Mouse (Mus musculus) kidney, embryonic 15.5 days (tissue): Measurements from ENCODE around the gene Lin7a. TPM values are rescaled to one million over a fixed set of nuclear protein-coding genes. Genes with fewer than 3 reads are reported as not detected.

Source experiments
- ATAC-seq: fragments of 200-750 bp; cut with Nextera tagmentation; replicated peaks from 2 replicates; pipeline ENCODE4 v1.8.0; 2017; ENCODE audit warnings: moderate TSS enrichment; ENCODE audit not compliant: low FRiP score
- H3K27ac ChIP-seq: fragments of 300-500 bp; sonication (generic); 2 replicates; pipeline ENCODE4 v1.5.1; 2015; ENCODE audit warnings: mild to moderate bottlenecking, inconsistent platforms
- H3K27me3 ChIP-seq: fragments of 300-500 bp; sonication (generic); 2 replicates; pipeline ENCODE4 v1.6.1; 2015; ENCODE audit warnings: inconsistent platforms
- H3K36me3 ChIP-seq: fragments of 300-500 bp; sonication (generic); 2 replicates; pipeline ENCODE4 v1.6.1; 2015; ENCODE audit warnings: inconsistent platforms
- H3K4me1 ChIP-seq: fragments of 300-500 bp; sonication (generic); 2 replicates; pipeline ENCODE4 v1.6.1; 2015; ENCODE audit warnings: inconsistent platforms
- H3K4me2 ChIP-seq: fragments of 300-500 bp; sonication (generic); 2 replicates; pipeline ENCODE4 v1.6.1; 2015; ENCODE audit warnings: moderate library complexity, mild to moderate bottlenecking, inconsistent platforms
- H3K4me3 ChIP-seq: fragments of 300-500 bp; sonication (generic); replicated peaks from 2 replicates; pipeline ENCODE4 v1.5.1; 2015; ENCODE audit warnings: mild to moderate bottlenecking, inconsistent platforms
- H3K9ac ChIP-seq: fragments of 300-500 bp; sonication (generic); 2 replicates; pipeline ENCODE4 v1.6.1; 2015; ENCODE audit warnings: mild to moderate bottlenecking, inconsistent platforms
- H3K9me3 ChIP-seq: fragments of 300-500 bp; sonication (generic); replicated peaks from 2 replicates; pipeline ENCODE4 v1.6.1; 2016; ENCODE audit warnings: inconsistent platforms
- WGBS: fragments of 180-500 bp; shearing (Covaris S2); methylation state at CpG from one replicate; pipeline ENCODE4 v1.1.7; 2015; ENCODE audit warnings: mixed read lengths; 5-methylcytosine and 5-hydroxymethylcytosine counted together
- polyA plus RNA-seq: library from polyadenylated mRNA; unstranded; fragments of >200 nt; fragmentation: Nextera tagmentation; extraction: Ambion mirVana; gene quantifications from 2 replicates; pipeline ENCODE4 v1.2.1, GENCODE M21; 2015

Lin7a gene
- polyA plus RNA-seq, 1 experiment from 2014 or later: 2.0 TPM

DNA sequence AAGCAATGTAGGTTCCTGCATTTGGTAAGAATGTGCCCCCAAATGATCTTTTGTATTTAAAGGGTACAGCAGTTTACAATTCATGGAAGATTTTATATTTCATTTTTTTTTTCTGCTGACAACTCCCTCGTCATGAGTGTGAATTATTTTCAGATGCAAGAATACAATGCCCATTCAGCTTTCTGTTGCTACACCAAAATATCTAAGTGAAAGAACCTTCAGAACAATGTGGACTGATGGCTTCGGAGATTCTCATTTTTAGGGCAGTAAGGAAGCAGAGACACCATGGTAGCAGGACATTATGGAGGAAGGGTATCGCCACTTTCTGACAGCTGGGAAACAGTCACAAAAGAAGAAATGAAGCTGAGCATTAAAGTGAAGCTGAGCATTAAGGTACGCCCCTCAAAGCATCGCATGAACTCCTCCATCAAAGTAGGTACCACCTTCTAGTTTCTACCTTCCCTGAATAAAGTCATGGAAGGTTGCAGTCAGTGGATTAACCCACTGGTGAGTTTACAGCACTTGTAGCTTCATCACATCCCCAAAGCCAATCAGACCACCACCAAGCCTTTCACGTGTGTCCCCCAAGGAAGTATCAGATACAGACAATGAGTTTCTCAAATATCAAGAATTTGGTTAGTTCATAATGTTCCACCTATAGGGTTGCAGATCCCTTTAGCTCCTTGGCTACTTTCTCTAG, 16.0 kb upstream of the Lin7a start:
- H3K27ac ChIP-seq: no peak overlapping the region
- H3K4me2 ChIP-seq: no peak overlapping the region
- no peaks in the 10 kb centered on the region for H3K9me3 ChIP-seq
- no peaks in the 10 kb centered on the region for H3K4me1 ChIP-seq
- no peak overlapping the region for H3K9ac ChIP-seq
- H3K4me3 ChIP-seq: no peak overlapping the region
- no peaks in the 10 kb centered on the region for H3K27me3 ChIP-seq
- 90% methylated on average over 6 of the region's 6 CpGs for WGBS
- H3K36me3 ChIP-seq: no peaks in the 10 kb centered on the region
- no peak for ATAC-seq

DNA sequence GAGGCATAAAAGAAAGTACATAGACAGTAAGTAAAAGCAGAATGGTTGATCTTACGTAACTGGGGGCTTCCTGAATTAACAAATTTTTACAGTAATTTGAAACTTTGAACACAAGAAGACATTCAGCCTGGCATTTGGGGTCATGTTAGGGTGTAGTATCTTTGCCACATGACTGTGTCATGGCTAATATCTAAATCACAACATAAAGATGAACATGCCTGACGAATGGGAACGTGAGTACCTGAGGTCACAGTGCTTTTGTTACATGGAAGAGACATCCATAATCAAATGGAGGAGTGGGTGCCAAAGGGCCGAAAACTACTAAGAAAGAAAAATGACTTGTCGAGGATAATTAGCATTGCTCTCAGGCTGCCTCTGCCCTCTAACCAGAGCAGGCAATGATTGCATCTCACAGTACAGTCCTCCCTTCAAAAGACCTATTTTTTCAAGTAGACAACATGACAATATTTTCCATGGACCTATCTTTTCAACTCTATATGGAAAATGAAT, 15.0 kb upstream of the Lin7a start:
- no peaks in the 10 kb centered on the region for H3K9me3 ChIP-seq
- no peak for ATAC-seq
- WGBS: 51% methylated on average over 5 of the region's 5 CpGs

DNA sequence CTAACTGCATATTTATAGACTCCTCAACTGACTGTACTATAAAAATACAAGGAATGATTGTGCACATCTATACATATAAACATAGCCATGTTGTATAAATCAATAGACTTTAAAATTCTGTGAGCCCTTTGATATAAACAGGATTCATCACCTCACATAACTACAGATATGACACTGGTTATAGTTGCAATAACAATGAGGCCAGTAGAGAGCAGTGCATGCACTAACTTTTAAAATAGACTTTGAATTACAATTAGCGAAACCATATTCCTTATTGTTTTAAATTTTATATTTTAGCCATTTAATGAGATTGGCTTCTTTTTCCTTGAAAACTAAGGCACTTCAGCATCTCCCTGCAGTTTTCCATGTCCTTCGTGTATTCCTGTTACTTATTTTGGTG, 11.1 kb upstream of the Lin7a start:
- ATAC-seq: no peak
- Histone ChIP-seq H3K9ac (no peak overlapping the region), H3K36me3 (no peaks in the 10 kb centered on the region), H3K4me2 (no peak overlapping the region), H3K9me3 (no peaks in the 10 kb centered on the region), H3K4me1 (no peaks in the 10 kb centered on the region), H3K27me3 (no peaks in the 10 kb centered on the region), H3K27ac (no peak overlapping the region), H3K4me3 (no peak overlapping the region)
- 93% methylated on average over 2 of the region's 2 CpGs for WGBS

More for the DNA sequence above, 15.0 kb upstream of the Lin7a start:
- no peaks in the 10 kb centered on the region for H3K36me3 ChIP-seq
- H3K27ac ChIP-seq: no peak overlapping the region
- H3K4me2 ChIP-seq: no peak overlapping the region
- H3K27me3 ChIP-seq: no peaks in the 10 kb centered on the region
- no peaks in the 10 kb centered on the region for H3K4me1 ChIP-seq
- H3K4me3 ChIP-seq: no peak overlapping the region
- H3K9ac ChIP-seq: no peak overlapping the region

DNA sequence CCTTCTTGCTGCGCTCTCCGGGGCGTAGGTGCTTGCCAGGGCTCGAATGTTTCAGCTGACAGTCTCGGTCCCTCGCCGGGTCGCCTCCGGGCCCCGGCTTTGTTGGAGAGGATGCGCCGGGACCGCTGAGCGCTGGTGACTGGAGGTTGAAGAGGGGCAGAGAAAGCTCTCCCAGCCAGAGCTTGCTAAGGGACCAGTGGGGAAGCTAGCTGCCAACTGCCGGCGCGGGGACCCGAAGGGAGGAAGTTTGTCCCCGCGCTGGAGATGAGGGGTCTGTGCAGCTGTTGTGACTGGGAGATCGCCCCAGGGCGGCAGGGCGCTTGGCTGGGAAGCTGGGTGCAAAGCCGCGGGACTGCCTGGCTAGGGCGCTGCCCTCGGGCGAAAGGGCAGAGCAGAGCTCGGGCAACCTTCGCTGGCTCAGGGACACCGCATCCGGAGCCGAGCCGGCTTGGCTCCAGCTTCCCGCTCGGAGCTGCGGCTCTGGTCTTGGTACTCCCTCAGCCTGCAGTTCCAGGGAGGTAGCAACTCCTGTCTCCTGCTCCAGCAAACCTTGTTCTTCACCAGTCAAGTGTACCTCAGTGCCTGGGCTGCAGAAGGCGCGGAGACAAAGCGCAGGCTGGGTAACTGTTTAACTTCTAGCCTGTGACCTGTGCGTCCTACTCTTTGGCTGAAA, 781 bp downstream of the Lin7a start:
- Histone ChIP-seq H3K27ac (peak overlapping the region; percentile 57), H3K4me2 (peak overlapping the region; percentile 99), H3K4me3 (peak overlapping the region; percentile 63), H3K9ac (peak overlapping the region; percentile 40), H3K9me3 (no peaks in the 10 kb centered on the region), H3K4me1 (peaks cover 14% of the 10 kb centered on the region; the same call in 1 of the 2 replicates), H3K36me3 (no peaks in the 10 kb centered on the region), H3K27me3 (peaks cover 32% of the 10 kb centered on the region)
- under 1% methylated on average over 40 of the region's 41 CpGs for WGBS
- ATAC-seq: peak; percentile 87

DNA sequence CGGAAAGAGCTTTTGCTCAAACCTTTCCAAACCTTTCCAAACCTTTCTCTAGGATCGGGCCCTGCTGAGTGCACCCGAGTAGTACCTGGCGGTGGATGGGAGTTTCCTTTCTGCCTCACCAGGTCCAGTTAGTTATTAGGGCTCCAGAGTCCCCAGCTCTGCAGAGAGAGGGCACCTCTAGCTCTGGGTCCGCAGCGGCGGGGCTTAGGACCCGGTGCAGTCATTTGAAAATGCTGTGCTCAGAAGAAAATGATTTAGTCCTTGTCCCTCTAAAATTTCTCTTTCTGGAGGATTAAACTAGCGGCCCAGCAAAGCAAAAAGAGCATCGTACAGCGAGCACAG, 1.3 kb downstream of the Lin7a start:
- H3K9ac ChIP-seq: peak overlapping the region; percentile 40
- peaks cover 32% of the 10 kb centered on the region for H3K27me3 ChIP-seq
- no peaks in the 10 kb centered on the region for H3K9me3 ChIP-seq
- WGBS: 6% methylated on average over 11 of the region's 11 CpGs
- ATAC-seq: peak; percentile 79
- H3K4me3 ChIP-seq: peak overlapping the region; percentile 63
- H3K4me1 ChIP-seq: peaks cover 14% of the 10 kb centered on the region; the same call in 1 of the 2 replicates
- no peaks in the 10 kb centered on the region for H3K36me3 ChIP-seq
- peak overlapping the region; percentile 99 for H3K4me2 ChIP-seq
- H3K27ac ChIP-seq: peak overlapping the region; percentile 57

DNA sequence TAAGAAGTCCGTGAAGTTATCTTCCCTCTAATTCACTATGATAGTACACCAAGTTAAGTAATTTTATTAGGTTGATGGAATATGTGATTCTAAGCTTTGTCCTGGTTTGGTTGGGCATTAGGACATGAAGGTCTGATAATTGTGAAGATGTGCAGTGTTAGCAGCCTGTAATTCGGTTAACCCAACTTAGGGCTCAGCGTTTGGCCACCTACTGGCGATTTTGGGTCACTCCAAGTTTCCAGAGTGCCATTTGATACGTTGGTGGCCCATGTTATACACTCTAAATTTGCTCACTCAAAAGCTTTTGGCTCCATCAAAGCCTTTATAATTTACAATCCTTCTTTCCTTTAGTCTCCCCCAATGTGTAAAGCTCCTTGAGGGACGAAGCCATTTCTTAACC, 2.4 kb downstream of the Lin7a start:
- WGBS: 53% methylated on average over 6 of the region's 6 CpGs
- peaks cover 32% of the 10 kb centered on the region for H3K27me3 ChIP-seq
- no peak for ATAC-seq

DNA sequence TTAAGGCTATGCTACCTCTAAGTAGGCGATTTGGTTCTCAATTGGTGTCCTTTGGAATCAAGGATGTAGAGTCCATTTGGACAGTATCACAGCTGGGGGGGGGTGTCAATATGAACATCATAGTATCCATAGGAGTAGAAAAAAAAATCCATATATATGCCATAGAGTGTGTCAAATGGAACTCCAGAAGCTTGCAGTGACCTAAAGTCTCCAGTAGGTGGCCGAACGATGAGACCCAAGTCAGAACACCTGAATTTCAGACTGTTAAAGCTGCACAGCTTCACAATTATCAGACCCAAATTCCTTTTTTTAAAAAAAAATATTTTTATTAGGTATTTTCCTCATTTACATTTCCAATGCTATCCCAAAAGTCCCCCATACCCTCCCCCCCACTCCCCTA, 3.3 kb downstream of the Lin7a start:
- H3K36me3 ChIP-seq: no peaks in the 10 kb centered on the region
- no peak overlapping the region for H3K9ac ChIP-seq
- no peak overlapping the region for H3K27ac ChIP-seq
- no peak for ATAC-seq
- H3K4me1 ChIP-seq: peaks cover 14% of the 10 kb centered on the region; the same call in 1 of the 2 replicates
- H3K27me3 ChIP-seq: peaks cover 32% of the 10 kb centered on the region
- H3K4me2 ChIP-seq: no peak overlapping the region
- no peak overlapping the region for H3K4me3 ChIP-seq
- H3K9me3 ChIP-seq: no peaks in the 10 kb centered on the region
- WGBS: 58% methylated on average over 3 of the region's 3 CpGs

More for the DNA sequence above, 2.4 kb downstream of the Lin7a start:
- Histone ChIP-seq H3K9me3 (no peaks in the 10 kb centered on the region), H3K4me1 (peaks cover 14% of the 10 kb centered on the region; the same call in 1 of the 2 replicates), H3K4me2 (no peak overlapping the region), H3K36me3 (no peaks in the 10 kb centered on the region), H3K27ac (no peak overlapping the region), H3K9ac (no peak overlapping the region), H3K4me3 (no peak overlapping the region)

DNA sequence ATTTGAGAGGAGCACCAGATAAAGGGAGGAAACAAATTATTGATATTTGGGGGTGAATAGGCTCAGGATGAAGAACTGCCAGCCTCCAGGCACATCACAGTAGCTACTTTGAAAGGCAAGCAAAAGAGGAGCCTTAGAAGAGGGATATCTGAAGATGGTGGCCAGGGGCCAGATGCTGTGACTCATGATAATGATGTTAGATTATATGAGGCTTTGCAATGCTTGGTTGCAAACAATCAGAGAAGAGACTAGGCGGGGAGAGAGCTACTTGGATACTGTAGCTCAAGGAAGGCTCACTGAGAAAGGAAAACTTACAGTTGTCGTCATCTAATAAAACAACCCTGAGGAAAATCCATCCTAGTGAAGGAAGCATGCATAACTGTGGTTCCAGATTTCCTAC, 5.2 kb downstream of the Lin7a start:
- Histone ChIP-seq H3K36me3 (no peaks in the 10 kb centered on the region), H3K4me3 (no peak overlapping the region), H3K27ac (no peak overlapping the region), H3K27me3 (peaks cover 22% of the 10 kb centered on the region), H3K4me2 (no peak overlapping the region), H3K9ac (no peak overlapping the region), H3K9me3 (no peaks in the 10 kb centered on the region), H3K4me1 (peaks cover 14% of the 10 kb centered on the region; the same call in 1 of the 2 replicates)
- 75% methylated on average over 2 of the region's 2 CpGs for WGBS
- ATAC-seq: no peak

DNA sequence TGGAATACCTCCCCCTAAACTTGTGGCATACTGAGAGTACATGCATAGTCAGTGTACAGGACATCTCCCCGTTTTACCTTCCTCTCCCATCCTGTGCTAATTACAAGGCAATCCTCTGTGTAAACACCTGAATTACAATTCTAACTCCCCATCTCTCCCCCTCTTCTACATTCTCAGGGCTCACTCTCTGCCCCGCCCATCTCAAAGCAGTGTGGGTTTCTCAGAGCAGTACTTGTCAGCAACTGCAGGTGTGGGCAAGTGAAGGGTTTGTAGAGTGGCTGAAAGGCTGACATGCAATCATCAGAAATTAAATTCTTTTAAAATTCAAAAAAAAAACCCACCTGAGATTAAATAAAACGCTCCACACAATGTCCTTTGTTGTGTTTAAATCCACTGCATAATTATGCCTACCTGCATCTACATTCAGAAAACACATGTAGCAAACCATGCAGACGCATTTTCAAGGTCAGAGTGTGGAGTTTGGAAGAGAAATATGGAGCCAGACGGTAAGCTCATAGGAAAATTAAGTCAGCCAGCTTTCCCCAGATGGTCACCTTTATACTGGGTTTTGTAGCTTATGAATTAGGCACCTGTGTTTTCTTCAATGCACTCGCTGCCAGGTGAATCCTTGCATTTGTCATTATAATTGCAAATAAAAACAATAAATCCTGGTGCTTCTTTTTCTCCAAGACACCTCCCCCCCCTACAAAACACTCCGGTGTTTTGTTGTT, 22.6 kb downstream of the Lin7a start:
- H3K27me3 ChIP-seq: no peaks in the 10 kb centered on the region
- WGBS: 71% methylated on average over 7 of the region's 7 CpGs
- H3K4me2 ChIP-seq: no peak overlapping the region
- no peaks in the 10 kb centered on the region for H3K9me3 ChIP-seq
- no peak overlapping the region for H3K4me3 ChIP-seq
- H3K36me3 ChIP-seq: no peaks in the 10 kb centered on the region
- H3K27ac ChIP-seq: no peak overlapping the region
- ATAC-seq: no peak
- H3K9ac ChIP-seq: no peak overlapping the region
- H3K4me1 ChIP-seq: no peaks in the 10 kb centered on the region

DNA sequence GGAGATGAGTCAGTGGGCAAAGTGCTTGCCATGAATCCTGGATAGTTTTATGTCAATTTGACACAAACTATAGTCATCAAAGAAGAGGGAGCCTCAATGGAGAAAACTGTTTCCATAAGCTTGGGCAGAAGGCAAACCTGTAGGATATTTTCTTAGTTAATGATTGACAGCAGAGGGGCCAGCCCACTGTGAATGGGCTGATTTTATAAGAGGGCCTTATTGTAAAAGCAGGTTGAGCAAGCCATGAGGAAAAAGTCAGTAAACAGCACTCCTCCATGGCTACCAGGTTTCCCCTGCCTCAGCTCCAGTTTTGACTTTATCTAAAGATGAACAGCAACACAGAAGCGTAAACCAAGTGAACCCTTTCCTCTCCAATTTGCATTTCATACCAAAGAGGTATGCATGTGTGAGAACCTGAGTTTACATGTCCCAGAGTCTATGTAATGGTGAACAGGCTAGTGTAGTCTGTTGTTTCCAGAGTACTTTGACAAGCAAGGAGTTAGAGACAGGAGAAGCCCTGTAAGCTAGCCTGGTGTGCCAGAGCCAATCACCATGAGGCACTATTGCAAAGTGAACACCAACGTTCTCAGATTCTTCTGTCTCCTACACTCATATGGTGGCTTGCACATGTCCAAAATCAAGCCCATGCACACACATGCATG, 29.2 kb downstream of the Lin7a start:
- no peaks in the 10 kb centered on the region for H3K27me3 ChIP-seq
- no peak overlapping the region for H3K4me3 ChIP-seq
- H3K36me3 ChIP-seq: no peaks in the 10 kb centered on the region
- ATAC-seq: peak; percentile 87
- WGBS: 67% methylated on average over 2 of the region's 2 CpGs
- H3K4me1 ChIP-seq: no peaks in the 10 kb centered on the region
- no peaks in the 10 kb centered on the region for H3K9me3 ChIP-seq
- no peak overlapping the region for H3K27ac ChIP-seq
- no peak overlapping the region for H3K9ac ChIP-seq
- H3K4me2 ChIP-seq: no peak overlapping the region

DNA sequence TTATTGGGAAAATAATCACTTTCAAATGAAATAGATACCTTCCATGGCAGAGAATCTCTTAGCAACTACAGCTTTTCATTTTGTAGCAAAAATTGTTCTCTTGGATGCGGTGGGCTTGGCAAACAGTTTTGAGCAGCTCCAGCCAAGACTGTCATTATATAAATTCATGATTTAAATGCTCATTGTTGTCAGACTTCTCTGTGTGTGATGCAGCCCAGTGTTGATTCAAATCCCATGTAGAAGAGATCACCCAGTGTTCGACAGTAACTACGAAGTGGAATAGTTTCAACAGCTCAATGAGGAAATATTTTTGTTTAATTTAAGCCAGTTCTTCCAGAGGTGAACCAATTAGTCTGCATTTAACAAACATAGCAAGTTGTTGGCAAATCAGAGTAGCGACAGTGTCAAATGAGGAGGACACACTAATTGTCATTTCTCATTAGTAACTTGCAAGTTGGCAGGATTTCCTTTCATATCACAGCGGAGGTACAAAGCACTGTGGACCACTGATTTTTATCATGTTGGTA, 39.5 kb downstream of the Lin7a start:
- no peaks in the 10 kb centered on the region for H3K27me3 ChIP-seq

More for the DNA sequence above, 39.5 kb downstream of the Lin7a start:
- Histone ChIP-seq H3K36me3 (no peaks in the 10 kb centered on the region), H3K27ac (no peak overlapping the region), H3K4me3 (no peak overlapping the region), H3K9ac (no peak overlapping the region), H3K9me3 (no peaks in the 10 kb centered on the region), H3K4me1 (no peaks in the 10 kb centered on the region), H3K4me2 (no peak overlapping the region)
- no peak for ATAC-seq
- 75% methylated on average over 5 of the region's 5 CpGs for WGBS
